Mouse (Mus musculus): ENCODE measurements at regions not wholly inside any gene's neighbourhood (a gene's known extent, or its start where the extent isn't known, plus 50 kb on each side); places are given as distances from the start of the nearest gene placed in this dataset.

DNA sequence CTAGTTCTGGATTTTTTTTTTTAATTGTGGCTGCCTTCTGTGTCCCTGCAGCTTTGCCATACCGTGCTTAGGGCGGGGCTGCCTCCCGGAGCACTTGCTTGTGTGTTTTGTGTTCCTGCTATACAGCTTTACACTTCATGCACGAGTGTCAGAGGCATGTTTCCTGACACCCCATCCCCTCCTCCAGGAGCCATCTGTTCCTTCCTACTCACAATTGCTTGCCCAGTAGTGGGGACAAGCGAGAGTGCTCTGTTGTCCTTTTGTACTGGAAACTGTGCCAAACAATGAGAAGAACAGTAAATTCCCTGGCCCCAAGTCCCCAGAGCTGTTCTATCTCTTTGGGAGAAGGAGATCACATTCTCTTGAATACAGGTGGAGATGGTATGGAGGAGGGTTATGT, 53.5 kb downstream of the Csf2 start:
- no peak for DNase-seq

DNA sequence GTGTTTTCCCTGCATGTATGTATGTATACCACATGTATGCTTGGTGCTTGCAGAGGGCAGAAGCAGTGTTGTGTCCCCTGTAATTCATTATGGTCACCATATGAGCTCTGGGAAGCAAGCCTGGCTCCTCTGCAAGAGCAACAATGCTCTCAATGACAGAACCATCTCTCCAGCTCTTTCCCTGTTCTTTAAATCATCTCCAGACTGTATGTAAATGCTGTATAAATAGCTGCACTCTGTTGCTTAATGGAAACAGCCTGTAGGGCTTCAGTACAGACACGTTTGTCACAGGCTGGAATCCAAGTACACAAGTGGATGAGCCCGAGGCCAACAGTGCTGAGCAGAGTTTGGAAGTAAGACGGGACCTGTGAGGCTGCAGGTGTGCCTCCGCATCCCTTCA, 54.7 kb downstream of the Csf2 start:
- no peak for DNase-seq

DNA sequence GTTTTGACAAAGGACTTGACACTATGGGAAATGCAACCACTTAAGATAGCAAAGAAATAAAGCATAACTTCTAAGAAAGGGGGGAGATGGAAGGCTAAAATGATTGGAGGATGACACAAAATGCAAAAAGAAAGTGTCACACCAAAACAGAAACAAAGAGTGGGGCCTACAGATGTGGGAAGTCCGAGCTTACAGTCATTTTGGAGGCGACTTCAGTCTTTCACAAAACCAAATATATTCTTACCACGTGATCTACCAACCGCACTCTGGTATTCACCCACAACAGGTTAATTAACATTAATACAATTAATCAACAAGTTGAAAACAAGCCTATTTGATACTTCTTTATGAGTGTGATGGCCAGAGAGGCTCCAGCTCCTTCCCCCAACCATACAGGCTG, 57.2 kb downstream of the Csf2 start:
- no peak for DNase-seq

GRCm38 (mm10) chr11:54187826-54188225, 61.6 kb downstream of the Csf2 start:
- DNase-seq = no peak

DNA sequence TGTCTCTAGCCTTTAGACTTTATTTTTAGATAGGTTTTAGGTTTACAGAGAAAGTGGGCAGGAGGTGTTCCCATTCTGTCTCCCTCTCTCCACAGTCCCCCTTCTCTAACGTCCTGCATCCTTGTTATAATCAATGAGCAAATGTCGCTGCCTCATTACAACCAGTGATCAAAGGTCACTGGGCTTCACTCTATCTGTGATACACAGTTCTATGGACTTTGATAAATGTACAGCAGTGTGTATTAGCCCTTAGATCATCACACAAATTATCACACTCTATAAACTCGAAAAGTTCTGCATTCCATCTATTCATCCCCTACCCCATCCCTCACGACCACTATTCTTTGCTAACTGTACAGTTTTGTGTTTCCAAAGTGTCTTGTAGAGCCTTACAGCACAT, 62.1 kb downstream of the Csf2 start:
- no peak for DNase-seq

DNA sequence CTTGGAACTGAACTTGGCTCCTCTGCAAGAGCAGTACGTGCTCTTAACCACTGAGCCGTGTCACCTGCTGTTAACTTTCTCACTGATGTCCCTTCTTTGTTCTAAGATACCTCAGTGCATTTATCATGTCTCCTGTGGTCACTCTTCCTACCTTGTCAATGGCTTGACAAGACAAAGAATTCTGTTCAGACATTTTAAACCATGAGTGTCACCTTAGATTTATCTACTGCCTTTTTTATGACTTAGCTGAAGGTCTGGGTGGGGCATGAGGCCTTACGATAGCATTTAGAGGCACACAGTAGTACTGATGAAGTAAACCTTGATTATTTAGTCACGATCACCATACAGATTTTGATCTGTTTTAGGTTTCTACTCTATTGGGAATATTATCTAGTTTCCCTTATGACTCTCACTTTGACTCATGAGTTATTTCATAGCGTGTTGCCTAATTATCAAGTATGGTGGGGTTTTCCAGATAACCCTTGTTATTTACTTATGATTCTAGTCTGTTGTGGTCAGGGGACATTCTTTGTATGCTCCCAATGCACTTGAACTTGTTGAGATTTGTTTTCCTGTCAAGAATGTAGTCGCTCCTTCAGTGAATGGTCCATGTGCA, 63.6 kb downstream of the Csf2 start:
- DNase-seq = no peak

GRCm38 (mm10) chr11:54181696-54182323, 67.7 kb downstream of the Csf2 start:
- DNase-seq = peak; percentile 41
